ENCODE assay signal across 8 mouse cellular contexts in genomic region chr6:90720996-90721746, GRCm38 (mm10).
A peak's percentile ranks its signal among the peaks of the same experiment; 100 is the strongest.
DNase-seq lines count a peak whose midpoint lies in the region; ATAC-seq and TF ChIP-seq lines count a peak whose summit lies in the region.

No protein-coding gene starts in this region.

- H3K4me1 ChIP-seq in heart, adult 2 months (ENCODE audit: control insufficient read depth, insufficient read depth, low read length), result peaks cover 25% of the 10 kb centered on the region
- peaks cover 10% of the 10 kb centered on the region for H3K4me1 ChIP-seq in heart, embryonic 11.5 days (ENCODE audit: control insufficient read depth, insufficient read depth, low read length)
- peaks cover 36% of the 10 kb centered on the region for H3K4me1 ChIP-seq in forebrain, embryonic 10.5 days

- peak; percentile 86 for TF ChIP-seq CTCF in heart, adult 2 months (IDR thresholded peaks at IDR 0.05)
- TF ChIP-seq CTCF in gastrocnemius, adult 2 months (IDR thresholded peaks at IDR 0.05), result peak; percentile 91

- intact Hi-C loops in heart, adult 2 months (cut with DNase I), result loop anchor here (1.0 to 2.0 kb wide), 2 partner anchors 36 to 68 kb away; no protein-coding TSS in a partner anchor
- intact Hi-C loops in gastrocnemius, adult 2 months (cut with DNase I), result loop anchor here (1.0 kb wide), 1 partner anchor 67 kb away; no protein-coding TSS in a partner anchor

- no peaks in the 10 kb centered on the region for H3K27me3 ChIP-seq in heart, adult 2 months (ENCODE audit: control insufficient read depth, insufficient read depth, low read length)
- no peaks in the 10 kb centered on the region for H3K27me3 ChIP-seq in heart, embryonic 11.5 days (ENCODE audit: control insufficient read depth, insufficient read depth, low read length)
- no peaks in the 10 kb centered on the region for H3K27me3 ChIP-seq in forebrain, embryonic 10.5 days (ENCODE audit: poor library complexity, severe bottlenecking)

- peaks cover 2% of the 10 kb centered on the region for H3K79me2 ChIP-seq in heart, adult 2 months (replicated peaks; ENCODE audit: control insufficient read depth, insufficient read depth, low read length)

- H3K4me3 ChIP-seq in heart, adult 2 months, result no peak overlapping the region
- no peak overlapping the region for H3K4me3 ChIP-seq in heart, embryonic 11.5 days (ENCODE audit: low read depth, low read length)
- H3K4me3 ChIP-seq in gastrocnemius, adult 2 months, result no peak overlapping the region
- no peak overlapping the region for H3K4me3 ChIP-seq in forebrain, embryonic 10.5 days

- no peak overlapping the region for H3K9ac ChIP-seq in heart, adult 2 months (ENCODE audit: low read depth, low read length)
- no peak overlapping the region for H3K9ac ChIP-seq in heart, embryonic 11.5 days (ENCODE audit: low read depth, low read length)

- no peak overlapping the region for H3K4me2 ChIP-seq in heart, embryonic 11.5 days

- H3K27ac ChIP-seq in heart, adult 2 months, result peak overlapping the region; percentile 15; the same call in 1 of the 2 replicates
- no peak overlapping the region for H3K27ac ChIP-seq in heart, embryonic 11.5 days (ENCODE audit: low read depth, low read length)
- H3K27ac ChIP-seq in gastrocnemius, adult 2 months, result no peak overlapping the region
- no peak overlapping the region for H3K27ac ChIP-seq in forebrain, embryonic 10.5 days

- H3K36me3 ChIP-seq in heart, adult 2 months (ENCODE audit: control insufficient read depth, insufficient read depth, low read length), result peaks cover 9% of the 10 kb centered on the region; the same call in 1 of the 2 replicates
- no peaks in the 10 kb centered on the region for H3K36me3 ChIP-seq in heart, embryonic 11.5 days (ENCODE audit: control insufficient read depth, insufficient read depth, low read length)
- H3K36me3 ChIP-seq in forebrain, embryonic 10.5 days (replicated peaks), result no peaks in the 10 kb centered on the region; the same call in 1 of the 2 replicates

- TF ChIP-seq EP300 in heart, adult 2 months (IDR thresholded peaks at IDR 0.05; ENCODE audit: insufficient read depth, low read depth, low read length), result peak; percentile 87

- 28% methylated on average over 5 of the region's 5 CpGs for WGBS in heart, adult 2 months
- WGBS in heart, embryonic 11.5 days (ENCODE audit: insufficient replicate concordance), result 63% methylated on average over 5 of the region's 5 CpGs
- 77% methylated on average over 5 of the region's 5 CpGs for WGBS in forebrain, embryonic 10.5 days

- H3K9me3 ChIP-seq in heart, embryonic 11.5 days (replicated peaks; ENCODE audit: control insufficient read depth, low read length), result no peaks in the 10 kb centered on the region
- H3K9me3 ChIP-seq in forebrain, embryonic 10.5 days, result no peaks in the 10 kb centered on the region

- peak; percentile 64 to 80 for DNase-seq in heart, adult 2 months
- peak; percentile 45 for DNase-seq in NIH3T3 (ENCODE audit: low read depth)
- DNase-seq in gastrocnemius, adult 2 months, result peak; percentile 83
- DNase-seq in kidney, postnatal 14 days, result peak; percentile 86
- DNase-seq in forebrain, embryonic 10.5 days (ENCODE audit: extremely low spot score, low spot score), result no peak
- no peak for DNase-seq in layer of hippocampus, postnatal 14 days (ENCODE audit: low spot score in 2 of 2)

- TF ChIP-seq POLR2A in heart, adult 2 months (IDR thresholded peaks at IDR 0.05; ENCODE audit: insufficient read depth, low read depth, low read length), result no peak

- ATAC-seq in heart, embryonic 11.5 days (replicated peaks; ENCODE audit: insufficient number of reproducible peaks, low FRiP score, low TSS enrichment), result no peak
- peak; percentile 66 for ATAC-seq in megakaryocyte-erythroid progenitor cell, adult 5-6 weeks (replicated peaks; ENCODE audit: low FRiP score, low TSS enrichment, poor library complexity, severe bottlenecking)

Comparison
In these comparisons a context has a peak if more than half of its experiments do, and no peak if none do; other contexts are left out.
1. DNase-seq: peak in heart, adult 2 months (2 of 2), NIH3T3 (single experiment), gastrocnemius, adult 2 months (single experiment) and kidney, postnatal 14 days (single experiment); none in forebrain, embryonic 10.5 days (single experiment) and layer of hippocampus, postnatal 14 days (0 of 2).